Mouse (Mus musculus) left cerebral cortex, postnatal 10 days (tissue): Measurements from ENCODE around the gene Mtif2. TPM values are rescaled to one million over a fixed set of nuclear protein-coding genes. Genes with fewer than 3 reads are reported as not detected.
"Not testable (repeated sequence)": the region's sequence is repeated elsewhere in the genome, so short reads cannot be mapped to it uniquely, and the experiment has no call there.

ENCODE experiments used
- DNase-seq, 2 experiments: peaks; one replicate each; pipeline ENCODE4 v3.0.0; 2021 to 2022; ENCODE audit warnings: low spot score in 2 of 2, mixed read lengths in 1 of 2; ENCODE audit errors: extremely low spot score in 1 of 2
- intact Hi-C: fragments of 180-260 bp; cut with DNase I; formaldehyde crosslinking; loops from one replicate; pipeline ENCODE4 v1.15.1; 2025
- total RNA-seq, 2 experiments: library from RNA; stranded (reverse); gene quantifications; 2 replicates each; pipeline ENCODE4 v1.2.3; 2021

The Mtif2 gene
- 10 to 100 TPM; 29.6 to 34.2 TPM for total RNA-seq

DNA sequence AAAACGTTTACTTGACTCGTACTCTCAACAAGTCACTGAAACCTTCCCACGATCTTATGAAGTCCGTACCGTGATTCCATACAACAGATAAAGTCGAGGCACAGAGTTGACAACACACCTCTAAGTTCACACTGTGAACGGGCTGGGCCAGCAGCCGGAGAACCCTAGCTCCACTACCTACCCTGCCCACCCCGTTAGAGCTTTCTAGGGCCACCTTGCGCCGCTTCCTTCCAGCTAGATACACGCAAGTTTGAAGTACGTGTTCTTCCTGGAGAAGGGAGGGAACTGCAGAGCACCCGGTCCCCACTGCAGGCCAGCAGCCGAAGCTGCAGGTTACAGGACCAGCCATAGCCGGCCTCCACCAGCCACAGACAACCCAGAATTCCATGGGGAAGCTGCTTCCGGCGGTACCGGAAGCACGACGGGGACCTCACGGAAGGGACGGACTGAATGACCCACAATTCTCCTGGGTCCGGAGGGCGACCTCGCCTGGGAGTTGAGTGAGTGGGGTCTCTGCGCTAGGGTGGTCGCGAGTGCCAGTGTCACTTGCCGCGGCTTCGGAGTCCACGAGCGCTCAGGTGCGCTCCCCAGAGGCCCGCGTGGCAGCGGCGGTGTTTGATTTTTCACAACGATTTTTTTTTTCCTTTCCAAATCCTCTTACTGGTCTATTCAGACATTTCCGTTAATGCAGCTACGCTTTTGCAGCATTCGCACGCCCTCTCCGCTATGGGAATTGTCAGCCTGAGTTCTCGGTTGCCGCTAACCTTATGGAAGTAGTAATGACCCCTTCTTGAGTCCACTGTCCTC is at the start of gene Mtif2:
Gene Mtif2, plus strand, starts transcription at position 421 of the 807 bp plus-strand sequence.
- DNase-seq, result peak; percentile 77 to 89
- intact Hi-C loops, result loop anchor here (5.0 kb wide), 1 partner anchor 259 kb away; no protein-coding TSS in a partner anchor

DNA sequence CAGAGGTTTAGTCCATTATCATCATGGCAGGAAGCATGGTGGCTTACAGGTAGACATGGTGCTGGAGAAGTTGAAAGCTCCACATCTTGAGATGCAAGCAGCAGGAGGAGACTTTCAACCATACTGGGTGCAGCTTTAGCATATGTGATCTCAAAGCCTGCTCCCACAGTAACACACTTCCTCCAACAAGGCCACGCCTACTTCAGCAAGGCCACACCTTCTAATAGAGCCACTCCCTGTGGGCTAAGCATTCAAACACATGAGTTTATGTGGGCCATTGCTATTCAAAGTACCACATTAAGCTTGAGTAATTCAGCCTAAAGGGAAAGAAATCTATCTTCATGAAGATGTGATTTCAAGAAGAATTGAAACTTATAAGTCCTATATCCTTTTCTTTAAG is 33.1 kb upstream of the Mtif2 start:
- intact Hi-C loops, result no loop called here
- DNase-seq, result no peak

DNA sequence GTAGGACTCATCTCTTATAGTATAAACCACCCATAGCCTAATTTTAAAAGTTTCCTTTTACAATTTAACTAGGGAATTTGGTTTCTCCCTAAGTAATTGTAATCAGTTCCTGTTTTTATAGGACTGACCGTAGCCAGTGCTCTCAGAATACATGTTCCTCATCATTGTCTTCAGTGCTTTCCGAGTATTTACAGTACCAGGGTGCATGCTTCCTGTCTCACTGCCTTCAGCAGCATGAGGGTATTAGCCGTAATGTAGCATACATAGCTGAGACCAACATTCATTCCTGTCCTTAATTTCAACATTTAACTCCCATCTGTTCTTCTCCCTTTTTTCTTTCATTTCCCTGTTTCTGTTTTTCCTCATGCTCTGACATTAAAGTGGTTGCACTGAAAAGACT is 29.2 kb upstream of the Mtif2 start:
- DNase-seq, result no peak
- intact Hi-C loops, result no loop called here

DNA sequence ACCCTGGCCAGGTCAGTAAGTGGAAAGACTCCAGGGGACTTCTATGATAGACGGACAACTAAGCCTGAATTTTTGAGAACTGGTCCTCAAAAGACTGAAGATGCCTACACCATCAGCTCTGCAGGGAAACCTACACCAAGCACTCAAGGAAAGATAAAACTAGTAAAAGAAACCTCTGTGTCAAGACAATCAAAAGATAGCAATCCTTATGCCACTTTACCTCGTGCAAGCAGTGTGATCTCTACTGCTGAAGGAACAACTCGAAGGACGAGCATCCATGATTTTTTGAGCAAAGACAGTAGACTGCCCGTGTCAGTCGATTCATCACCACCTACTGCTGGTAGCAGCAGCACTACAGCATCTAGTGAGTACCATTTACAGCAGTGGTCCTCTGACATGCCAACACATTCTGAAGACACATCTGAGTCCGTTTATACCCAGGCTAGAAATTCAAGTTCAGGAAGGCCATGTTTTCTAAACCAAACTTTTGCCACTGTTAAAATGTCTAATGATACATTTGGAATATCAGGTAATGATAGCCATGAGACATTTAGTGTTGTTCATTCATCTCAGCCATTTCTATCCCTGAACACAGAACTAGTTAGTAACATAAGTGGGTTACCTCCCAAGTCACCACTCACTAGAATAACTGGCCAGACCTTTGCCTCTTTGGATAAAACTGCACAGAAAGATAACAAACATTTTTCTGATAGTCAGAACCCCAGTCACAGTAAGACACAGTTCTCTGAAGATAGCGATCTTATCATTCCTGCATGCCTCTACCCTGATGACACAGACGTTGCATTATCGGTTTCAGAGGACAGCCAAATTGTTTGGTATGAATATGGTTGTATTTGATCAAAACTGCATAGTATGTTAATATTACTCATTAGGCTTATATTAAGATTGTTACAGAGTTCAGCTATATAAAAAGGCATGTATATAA is 22.0 kb upstream of the Mtif2 start:
- intact Hi-C loops, result loop anchor here (10.0 kb wide), 1 partner anchor 129 kb away; the partner anchor contains the start of gene Ccdc88a
- DNase-seq, result no peak

DNA sequence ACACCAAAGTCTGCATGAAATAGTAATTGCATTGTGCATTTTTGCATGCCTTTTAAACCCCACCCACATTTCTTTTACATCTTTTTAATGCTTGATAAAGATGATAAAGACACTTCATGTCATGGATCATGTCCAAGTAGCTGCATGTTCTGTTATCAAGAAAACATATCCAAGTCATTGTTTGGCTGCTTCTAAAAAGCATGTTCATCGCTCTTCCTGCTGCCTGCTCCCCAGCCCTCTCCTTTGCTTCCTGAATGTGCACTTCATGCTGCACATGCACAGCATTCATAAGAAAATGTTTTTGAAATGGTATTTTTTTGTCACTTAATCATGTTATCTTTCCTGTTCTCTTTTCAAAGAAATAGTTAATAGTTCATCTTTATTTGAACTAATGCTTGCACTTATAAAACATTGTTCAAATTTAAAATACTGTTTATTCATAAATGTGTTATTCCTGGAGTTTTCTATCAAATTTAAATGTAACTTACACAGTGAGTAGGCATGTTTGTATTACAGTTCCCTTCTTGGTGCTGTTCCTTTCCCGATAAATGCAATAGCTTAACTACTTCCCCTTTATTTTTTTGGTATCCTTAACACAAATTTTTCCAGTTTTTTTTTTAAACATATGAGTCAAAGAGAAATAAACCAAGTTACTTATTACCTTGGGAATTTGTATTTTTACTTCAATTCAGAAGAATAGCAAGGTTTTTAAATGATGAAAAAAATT is 21.1 kb upstream of the Mtif2 start:
- no peak for DNase-seq
- intact Hi-C loops, result loop anchor here (10.0 kb wide), 1 partner anchor 130 kb away; the partner anchor contains the start of gene Ccdc88a

DNA sequence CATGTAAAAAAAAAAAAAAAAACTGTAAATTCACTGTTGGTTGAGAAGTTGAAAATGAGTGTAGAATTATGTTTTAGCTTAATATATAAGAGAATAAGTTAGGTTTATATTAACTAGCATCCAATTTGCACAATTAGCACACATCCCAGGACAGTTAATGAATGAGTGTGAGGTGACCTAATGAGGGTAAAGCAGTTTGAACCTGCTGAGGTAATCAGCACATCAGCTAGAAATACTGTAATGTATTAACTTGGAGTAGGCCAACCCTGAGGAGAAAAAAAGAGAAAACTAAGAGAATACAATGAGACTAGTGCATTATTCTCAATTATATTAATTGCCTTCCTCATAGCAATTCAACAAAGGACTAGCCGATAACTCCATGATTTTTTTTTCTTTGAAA is 16.8 kb upstream of the Mtif2 start:
- DNase-seq, result no peak
- intact Hi-C loops, result loop anchor here (10.0 kb wide), 1 partner anchor 135 kb away; the partner anchor contains the start of gene Ccdc88a

DNA sequence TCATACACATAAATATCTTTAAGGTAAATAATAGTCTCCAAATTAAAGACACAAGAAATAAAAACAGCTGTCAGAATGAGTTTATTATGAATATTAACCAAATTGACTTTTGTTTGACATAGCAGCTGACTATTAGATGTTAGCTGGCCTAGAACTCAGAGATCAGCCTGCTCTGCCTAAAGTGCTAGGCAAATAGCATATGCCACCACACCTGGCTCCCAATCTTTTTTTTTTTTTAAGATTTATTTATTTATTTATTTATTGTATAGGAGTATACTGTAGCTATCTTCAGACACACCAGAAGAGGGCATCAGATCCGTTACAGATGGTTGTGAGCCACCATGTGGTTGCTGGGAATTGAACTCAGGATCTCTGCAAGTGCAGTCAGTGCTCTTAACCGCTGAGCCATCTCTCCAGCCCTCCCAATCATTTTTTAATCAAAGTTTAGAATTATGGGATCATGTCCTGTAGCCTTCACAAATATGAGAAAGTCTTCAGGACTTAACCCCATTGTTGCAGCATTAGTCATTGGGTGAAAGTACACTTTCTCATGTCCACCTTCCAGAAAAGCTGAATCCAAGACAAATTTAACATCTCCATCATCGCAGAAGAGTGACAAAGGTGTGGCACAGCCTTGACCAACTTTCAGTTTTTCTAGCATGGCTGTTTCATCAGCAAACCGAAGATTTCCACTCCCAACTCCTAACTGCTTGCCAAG is 13.2 kb upstream of the Mtif2 start:
- intact Hi-C loops, result no loop called here
- DNase-seq, result no peak

DNA sequence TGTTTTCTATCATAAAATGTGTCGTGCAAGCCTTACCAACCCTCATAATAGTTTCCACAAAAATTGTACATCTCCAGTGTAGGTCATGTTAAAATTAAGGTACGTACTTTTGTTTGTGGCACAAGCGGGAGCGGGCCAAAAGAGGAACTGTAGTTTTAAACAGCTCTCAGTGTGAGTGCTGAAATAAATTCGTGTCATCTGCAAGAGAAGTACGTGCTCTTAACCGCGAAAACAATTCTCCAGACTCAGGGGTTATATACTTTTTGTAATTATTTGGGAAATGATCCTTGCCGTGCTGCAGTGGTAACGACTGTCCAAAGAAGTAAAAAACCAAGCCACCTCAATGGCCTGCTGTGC is 11.9 kb upstream of the Mtif2 start:
- no peak for DNase-seq
- intact Hi-C loops, result no loop called here

DNA sequence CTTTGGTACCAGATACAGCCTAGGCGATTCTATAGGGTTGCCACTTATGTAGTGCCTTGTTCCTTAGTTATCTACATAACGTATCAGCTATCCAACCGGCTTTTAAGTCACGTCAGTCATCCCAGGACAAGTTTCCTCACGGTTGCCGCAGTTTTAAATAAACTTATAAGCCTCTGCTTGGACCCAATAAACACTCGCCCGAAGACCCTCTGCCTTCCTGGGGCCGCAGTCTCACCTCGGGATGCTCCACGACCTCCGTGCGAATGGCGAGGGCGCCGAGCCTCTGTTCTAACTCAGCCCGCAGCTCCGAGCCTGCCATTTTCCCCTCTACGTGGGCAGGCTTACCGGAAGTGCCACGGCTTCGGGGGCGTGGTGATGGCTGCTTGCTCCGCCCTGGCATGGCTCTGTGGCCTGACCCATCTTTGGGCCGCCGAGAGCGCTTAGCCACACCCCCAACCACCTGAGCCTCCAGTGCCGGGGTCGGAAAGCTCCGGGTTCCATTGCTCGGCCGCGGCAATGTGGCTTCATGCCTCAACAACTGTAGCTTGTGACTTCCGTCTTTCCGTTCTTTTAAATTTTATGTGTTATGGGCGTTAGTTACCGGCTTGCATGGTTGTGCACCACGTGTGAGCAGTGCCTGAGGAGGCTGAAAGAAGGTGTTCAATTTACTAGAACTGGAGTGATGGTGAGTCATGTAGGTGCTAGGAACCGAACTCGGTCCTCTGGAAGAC is 11.4 kb upstream of the Mtif2 start, which contains the start of gene Prorsd1:
Gene Prorsd1, minus strand, starts transcription at position 352 of the 731 bp plus-strand sequence.
- intact Hi-C loops, result no loop called here
- DNase-seq, result peak; percentile 67 to 93

DNA sequence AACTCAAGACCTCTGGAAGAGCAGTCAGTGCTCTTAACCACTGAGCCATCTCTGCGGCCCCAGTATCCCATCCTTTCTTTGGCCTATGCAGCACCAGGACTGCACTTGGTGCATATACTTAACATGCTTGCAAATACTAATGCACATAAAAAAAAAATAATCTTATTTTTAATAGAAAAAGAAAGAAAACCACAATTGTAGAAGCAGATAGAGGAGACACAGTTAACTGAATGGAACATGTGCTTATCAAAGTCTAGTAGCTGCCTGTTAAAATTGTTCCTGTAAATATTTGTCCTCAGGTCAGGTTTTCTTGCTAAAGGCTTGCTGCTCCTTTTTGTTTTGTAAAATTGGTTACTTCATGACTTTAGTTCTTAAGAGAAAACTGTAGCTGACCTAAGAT is 12.0 kb downstream of the Mtif2 start:
- intact Hi-C loops, result no loop called here

DNA sequence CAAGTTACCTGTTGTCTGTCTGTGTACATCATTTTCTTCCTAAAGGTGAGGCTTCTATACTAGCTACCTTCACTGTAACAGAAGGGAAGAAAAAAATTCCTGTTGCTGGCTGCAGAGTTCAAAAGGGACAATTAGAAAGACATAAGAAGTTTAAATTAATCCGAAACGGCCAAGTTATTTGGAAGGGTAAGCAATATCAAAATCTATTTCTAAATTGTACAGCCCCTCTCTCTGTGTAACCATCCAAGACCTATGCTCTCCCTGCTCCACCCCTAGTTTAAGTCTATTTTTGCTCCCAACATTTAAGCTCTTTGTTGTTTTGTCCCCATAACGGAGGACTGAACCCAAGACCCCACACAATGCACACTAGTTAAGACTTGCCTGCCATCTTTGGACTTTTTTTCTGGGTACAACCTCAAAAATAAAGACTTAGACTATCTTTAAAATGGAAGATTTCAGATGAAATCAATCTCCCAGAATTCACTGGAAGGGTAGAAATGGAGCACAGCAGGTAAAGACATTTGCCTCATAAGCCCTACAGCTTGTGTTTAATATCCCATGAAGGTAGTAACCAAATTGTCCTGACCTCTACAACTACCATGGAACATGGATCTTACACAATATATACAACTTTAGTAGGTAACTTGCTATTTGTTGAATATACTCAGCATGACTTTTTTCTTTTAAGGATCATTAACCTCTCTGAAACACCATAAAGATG is 18.2 kb downstream of the Mtif2 start:
- intact Hi-C loops, result loop anchor here (10.0 kb wide), 1 partner anchor 340 kb away; no protein-coding TSS in a partner anchor
- no peak for DNase-seq

More for the DNA sequence above, 12.0 kb downstream of the Mtif2 start:
- DNase-seq, result no peak

DNA sequence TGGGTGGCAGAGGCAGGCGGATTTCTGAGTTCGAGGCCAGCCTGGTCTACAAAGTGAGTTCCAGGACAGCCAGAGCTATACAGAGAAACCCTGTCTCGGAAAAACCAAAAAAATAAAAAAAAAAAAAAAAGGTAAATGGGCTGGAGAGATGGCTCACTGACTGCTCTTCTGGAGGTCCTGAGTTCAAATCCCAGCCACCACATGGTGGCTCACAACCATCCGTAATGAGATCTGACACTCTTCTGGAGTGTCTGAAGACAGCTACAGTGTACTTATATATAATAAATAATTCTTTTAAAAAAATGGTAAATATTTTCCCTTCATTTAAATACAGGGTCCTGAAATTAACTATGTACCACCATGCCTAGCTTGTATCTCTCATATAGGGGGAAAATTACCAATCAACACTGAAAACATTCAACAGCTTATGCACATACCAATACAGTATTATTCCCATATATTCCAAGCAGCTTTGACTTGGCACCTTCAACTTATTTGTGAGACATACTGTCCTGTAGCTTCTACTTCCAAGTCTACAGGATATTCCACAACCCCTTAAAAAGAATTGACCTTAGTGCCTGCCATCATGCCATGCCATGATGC is 19.0 kb downstream of the Mtif2 start:
- DNase-seq, result not testable (repeated sequence)
- intact Hi-C loops, result loop anchor here (5.0 to 10.0 kb wide), 2 partner anchors 167 to 340 kb away; no protein-coding TSS in a partner anchor

DNA sequence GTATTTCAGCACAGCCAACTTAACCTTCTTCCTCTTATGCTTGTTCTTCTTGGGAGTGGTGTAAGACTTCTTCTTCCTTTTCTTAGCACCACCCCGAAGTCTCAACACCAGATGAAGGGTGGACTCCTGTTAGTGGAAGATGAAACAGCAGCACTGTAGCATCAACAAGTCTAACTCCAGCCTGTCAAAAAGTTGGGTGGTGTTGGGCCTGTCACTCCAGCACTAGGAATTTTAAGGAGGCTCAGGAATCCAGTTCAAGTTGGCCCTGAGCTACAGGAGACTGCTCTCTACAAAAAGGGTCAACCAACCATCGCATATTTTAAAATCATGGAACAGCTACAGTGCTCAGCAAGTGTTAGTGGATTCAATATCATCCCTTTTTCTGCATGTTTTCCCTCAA is 20.1 kb downstream of the Mtif2 start:
- not testable (repeated sequence) for DNase-seq
- intact Hi-C loops, result loop anchor here (5.0 to 10.0 kb wide), 2 partner anchors 166 to 339 kb away; no protein-coding TSS in a partner anchor

DNA sequence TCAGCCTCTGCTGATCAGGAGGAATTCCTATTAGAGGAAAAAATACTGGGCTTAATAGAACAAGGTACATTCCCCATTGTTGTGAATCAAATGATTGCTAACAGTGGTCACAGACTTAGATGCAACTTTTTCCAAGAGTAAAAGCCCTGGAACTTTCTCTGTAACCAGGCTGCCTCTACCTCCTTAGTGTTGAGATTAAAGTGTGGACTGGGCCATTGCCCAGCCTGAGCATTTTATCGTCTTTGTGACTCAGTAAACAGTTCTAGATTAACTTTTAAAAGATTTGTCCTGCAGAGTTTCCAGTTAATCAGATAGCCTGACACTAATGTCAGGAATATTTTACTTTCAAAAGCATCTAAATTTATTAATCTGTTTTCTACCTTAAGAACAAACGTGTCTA is 20.6 kb downstream of the Mtif2 start:
- intact Hi-C loops, result loop anchor here (1.0 to 10.0 kb wide), 3 partner anchors 147 to 338 kb away; no protein-coding TSS in a partner anchor
- no peak for DNase-seq

DNA sequence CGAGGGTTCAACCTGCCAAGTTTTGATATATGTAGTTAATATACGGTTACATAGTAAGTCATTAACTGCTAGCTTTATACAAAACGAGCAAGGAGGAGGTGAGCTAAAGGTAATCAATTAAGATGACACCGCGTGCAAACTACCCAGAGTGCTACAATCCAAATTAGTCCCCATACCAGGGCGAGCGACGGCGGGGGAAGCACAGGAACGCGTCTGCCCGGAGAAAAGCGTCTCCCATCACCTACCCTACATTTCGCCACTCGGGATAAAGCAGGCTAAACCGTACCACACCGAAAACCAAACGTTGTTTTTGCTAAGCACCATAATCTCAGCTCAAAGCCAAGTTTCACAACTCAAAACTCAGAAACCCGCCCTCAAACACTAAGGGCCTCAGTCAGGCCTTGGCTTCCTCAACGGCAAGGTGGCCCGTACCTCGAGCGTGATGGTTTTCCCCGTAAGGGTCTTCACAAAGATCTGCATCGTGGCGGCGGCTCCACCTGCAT is 21.1 kb downstream of the Mtif2 start:
- peak in 1 of 2 experiments; percentile 31 for DNase-seq
- intact Hi-C loops, result loop anchor here (1.0 to 10.0 kb wide), 3 partner anchors 146 to 338 kb away; no protein-coding TSS in a partner anchor
